Mouse (Mus musculus) regulatory T cell (primary cell): ENCODE data around the gene AC134908.4.

Experiments used
- in situ Hi-C: fragments of 300-600 bp; cut with MboI, MseI; formaldehyde crosslinking; loops from one replicate; pipeline ENCODE4 v1.15.1; 2025; ENCODE audit warnings: high pct_unique_total_duplicates

The AC134908.4 gene

DNA sequence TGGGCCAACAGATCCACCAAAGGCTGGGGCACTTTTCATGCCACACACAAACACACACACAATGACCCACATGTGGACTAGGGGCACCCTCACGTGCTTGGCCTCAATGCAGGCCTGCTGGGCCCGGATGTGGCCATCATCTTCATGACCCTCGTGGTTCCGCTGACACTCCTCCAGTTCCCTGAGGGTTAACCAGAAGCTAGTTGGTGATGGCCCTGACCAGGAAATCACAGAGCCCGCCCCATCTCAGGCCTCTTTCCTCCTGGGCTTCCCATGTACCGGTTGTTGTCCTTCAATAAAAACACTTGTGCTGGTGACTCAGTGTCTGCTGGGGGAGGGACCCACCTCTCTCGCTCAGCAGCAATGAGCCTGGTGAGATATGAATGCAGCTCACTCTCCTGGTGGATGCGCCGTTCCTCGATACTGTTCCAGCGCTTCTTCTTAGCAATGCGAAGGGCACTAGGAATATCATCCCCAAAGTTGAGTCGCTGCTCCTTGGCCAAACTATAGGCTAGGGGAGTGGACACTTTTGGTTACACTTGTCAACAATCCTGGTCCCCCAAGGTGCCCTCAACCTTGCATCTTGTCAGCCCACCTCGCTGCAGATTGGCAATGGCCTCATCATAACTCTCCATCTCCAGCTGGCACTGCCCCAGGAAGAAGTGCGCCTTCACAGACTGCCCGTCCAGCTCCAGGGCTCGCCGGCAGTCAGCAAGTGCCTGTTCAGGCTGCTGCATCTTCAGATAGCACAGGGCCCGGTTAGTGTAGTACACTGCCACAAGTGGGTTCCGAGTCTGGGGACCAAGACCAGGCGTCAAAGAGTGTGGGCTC, 36.2 kb upstream of the AC134908.4 start:
- in situ Hi-C loops: no loop called here

GRCm38 (mm10) chr17:25830806-25831431, 35.5 kb upstream of the AC134908.4 start:
- in situ Hi-C loops: no loop called here

DNA sequence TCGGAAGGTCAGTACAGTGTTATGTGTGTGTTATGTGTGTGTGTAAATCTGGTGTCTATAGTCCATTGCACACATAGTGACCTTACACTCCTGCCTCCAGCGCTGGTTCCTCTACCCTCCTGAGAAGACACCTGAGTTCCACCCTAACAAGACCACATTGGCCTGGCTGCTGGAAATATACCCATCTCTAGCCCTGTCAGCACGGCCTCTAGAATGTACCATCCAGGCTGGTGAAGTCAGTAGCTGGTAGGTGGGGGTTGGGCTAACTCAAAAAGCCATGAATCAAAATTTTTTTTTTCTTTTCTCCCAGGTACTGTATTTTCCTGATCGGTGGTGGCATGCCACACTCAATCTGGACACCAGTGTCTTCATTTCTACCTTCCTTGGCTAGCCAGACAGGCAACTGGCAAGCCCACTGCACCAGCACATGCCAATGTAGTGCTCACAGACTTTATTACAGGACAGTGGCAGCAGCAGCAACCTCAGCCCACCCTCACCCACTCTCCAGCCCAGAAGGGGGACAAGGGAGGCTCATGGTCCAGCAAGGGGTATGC, 34.8 kb upstream of the AC134908.4 start:
- in situ Hi-C loops: no loop called here

- in situ Hi-C loops: no loop called here
Observed at GRCm38 (mm10) chr17:25829558-25830017, 34.1 kb upstream of the AC134908.4 start.

DNA sequence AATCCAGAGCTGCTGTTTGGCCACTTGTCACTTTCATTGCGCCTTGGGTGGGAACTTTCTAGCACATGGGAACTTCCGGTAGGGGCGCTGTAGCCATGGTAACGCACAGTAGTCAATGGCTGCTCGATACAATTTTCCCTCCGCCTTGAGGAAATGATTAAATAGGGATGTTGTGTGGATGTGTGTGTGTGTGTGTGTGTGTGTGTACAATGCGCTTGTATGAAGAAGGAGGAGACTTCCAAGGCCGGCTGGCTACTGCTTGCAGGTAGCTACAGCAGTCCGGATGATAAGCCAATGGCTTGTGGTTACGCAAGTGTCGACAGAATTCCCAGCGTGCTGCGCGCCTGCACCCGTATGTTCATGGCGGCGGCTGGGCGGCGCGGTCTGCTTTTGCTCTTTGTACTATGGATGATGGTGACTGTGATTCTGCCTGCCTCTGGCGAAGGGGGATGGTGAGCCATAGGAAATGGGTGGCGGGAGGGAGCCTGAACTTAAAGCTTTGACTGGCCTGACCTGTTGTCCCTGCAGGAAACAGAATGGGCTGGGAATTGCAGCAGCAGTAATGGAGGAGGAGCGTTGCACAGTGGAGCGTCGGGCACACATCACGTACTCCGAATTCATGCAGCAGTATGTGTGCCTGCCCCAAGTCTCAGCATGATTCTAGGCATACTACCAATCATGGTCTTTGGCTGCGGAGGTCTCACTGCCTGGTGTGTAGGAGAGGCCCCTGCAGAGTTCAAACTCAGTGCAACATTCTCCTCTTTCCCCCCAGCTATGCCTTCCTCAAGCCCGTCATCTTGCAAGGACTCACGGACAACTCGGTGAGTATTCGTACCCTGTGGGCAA, 33.5 kb upstream of the AC134908.4 start, which contains the start of gene Jmjd8:
Gene Jmjd8, plus strand, starts transcription at position 156 of the 846 bp plus-strand sequence.
- in situ Hi-C loops: no loop called here

GRCm38 (mm10) chr17:25828223-25828594, 32.8 kb upstream of the AC134908.4 start:
- in situ Hi-C loops: no loop called here

- in situ Hi-C loops: no loop called here
Observed at GRCm38 (mm10) chr17:25827546-25828222, 32.2 kb upstream of the AC134908.4 start.

DNA sequence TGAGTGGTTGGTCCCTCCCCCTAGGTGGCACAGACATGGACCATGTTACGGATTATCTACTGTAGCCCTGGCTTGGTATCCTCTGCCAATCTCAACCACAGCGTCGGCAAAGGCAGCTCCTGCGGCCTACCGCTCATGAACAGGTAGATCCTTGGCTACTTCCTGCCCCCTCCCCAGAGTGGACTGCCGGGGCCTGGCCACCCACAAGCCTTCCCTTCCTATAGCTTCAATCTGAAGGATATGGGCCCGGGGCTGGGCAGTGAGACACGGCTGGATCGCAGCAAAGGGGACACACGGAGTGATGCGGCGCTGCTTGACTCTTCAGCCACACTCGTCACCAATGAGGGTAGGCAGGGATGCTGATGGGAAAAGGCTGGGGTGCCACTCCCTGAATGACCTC, 31.6 kb upstream of the AC134908.4 start:
- in situ Hi-C loops: no loop called here

- in situ Hi-C loops: no loop called here
Observed at GRCm38 (mm10) chr17:25825984-25826570, 30.6 kb upstream of the AC134908.4 start.

DNA sequence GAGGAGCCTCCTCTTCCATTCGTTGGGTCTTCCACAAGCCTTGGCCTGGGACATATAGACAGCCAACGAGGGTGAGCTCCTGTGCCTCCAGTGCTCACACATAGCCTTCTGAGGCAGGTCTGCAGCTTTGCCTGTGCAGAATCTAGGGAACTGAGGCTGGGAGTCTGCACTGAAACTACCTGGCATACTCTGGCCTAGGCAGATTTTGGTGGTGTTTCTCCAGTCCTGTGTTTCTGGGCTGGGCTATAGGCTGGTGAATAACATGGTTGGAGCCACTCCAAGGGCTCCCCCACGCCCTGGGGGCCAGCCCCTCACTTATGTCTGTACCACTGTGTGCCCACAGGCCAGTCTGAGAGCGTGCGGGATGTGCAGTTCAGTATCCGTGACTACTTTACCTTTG, 29.9 kb upstream of the AC134908.4 start:
- in situ Hi-C loops: no loop called here

GRCm38 (mm10) chr17:25824362-25825142, 29.1 kb upstream of the AC134908.4 start:
- in situ Hi-C loops: no loop called here

- in situ Hi-C loops: no loop called here
Observed at GRCm38 (mm10) chr17:25823452-25823851, 28.0 kb upstream of the AC134908.4 start, which contains the start of gene Wdr24. Gene Wdr24, plus strand, starts transcription at chr17:25823627.

DNA sequence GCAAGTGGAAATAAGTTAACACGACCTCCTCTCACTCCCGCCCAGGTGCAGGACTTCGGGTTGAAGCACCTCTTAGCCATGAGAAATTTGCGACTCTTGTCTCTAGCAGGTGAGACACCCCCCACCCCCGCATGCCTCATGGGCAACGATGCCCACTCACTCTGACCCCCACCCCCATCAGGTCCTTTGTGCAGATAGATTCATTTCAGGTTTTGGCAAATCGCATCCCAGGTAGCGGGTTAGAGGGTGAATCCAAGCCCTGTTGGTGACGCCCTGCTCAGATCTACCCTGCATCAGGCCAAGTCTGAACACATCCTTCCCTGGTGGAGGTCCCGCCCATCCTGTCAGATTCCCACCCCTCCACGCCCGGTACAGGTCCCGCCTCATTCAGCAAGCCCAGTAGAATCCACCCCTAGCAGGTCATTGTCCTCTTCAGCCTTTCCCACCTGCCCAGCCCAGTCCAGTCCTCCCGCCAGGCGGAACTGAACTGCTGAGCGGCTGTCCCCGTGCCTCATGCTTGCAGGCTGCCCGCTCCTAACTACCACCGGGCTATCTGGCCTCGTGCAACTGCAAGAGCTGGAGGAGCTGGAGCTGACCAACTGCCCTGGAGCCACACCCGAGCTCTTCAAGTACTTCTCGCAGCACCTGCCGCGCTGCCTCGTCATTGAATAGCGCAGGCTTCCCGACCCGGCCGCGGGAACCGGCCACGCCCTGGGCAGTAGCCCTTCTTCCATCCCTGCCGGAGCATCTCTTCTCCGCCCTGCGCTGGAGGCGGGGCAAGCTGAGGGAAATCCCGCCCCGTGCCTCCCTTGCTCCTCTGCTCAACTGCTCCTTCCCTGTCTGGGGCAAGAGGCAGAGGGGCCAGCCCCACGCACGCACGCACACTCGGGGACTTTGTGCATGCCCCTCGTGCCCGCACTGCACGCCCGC, 23.7 kb upstream of the AC134908.4 start:
- in situ Hi-C loops: no loop called here

DNA sequence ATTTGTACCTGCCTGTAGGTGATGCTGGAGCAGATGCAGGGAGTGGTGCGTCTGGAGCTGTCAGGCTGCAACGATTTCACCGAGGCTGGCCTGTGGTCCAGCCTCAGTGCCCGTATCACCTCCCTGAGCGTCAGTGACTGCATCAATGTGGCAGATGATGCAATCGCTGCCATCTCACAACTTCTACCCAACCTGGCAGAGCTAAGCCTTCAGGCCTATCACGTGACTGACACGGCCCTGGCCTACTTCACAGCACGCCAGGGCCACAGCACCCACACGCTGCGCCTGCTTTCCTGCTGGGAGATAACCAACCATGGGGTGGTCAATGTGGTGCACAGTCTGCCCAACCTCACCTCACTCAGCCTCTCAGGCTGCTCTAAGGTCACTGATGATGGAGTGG, 22.2 kb upstream of the AC134908.4 start:
- in situ Hi-C loops: no loop called here

- in situ Hi-C loops: no loop called here
Observed at GRCm38 (mm10) chr17:25813471-25813870, 18.0 kb upstream of the AC134908.4 start.

GRCm38 (mm10) chr17:25810890-25811289, 15.4 kb upstream of the AC134908.4 start:
- in situ Hi-C loops: no loop called here

DNA sequence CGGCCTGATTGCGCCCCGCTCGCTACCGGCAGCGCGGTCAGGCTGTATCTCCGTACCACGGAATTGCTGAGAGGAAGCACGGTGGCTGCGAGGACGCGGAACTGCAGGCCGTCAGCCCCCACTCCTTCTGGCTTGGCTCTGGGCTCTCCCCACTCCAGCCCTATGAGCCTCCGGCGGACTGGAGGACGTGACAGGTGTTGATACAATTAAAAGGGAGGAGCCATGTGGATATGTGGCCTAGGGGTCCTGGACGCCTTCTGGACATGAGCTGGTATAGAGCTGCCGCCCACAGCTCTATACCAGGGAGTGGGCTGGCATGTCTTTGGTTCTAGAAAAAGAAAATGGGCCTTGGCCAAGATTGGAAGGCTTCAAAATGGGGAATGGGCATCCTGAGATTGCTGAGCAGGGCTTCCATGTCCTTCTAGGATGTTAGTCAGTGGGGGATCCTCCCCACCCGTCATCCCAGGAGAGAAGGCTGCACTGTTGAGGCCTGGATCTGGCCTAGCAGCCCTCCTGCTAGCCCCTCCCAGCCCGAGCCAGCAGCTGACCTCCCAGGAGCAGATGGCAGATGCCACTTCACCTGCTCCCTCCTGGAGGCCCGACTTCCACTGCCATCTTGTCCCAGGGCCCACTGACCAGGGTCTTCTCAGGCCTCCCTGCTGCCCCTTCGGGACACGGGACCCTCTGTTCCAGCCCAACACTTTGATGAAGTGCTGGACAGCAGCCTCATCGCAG, 14.3 kb upstream of the AC134908.4 start:
- in situ Hi-C loops: loop anchor here (5.0 kb wide), 1 partner anchor 337 kb away; no protein-coding TSS in a partner anchor
